Mouse (Mus musculus): Measurements from ENCODE around the gene Nckap1. TPM values are rescaled to one million over a fixed set of nuclear protein-coding genes. Genes with fewer than 3 reads are reported as not detected.
"Not testable (repeated sequence)": the region's sequence is repeated elsewhere in the genome, so short reads cannot be mapped to it uniquely, and the experiment has no call there.

Nckap1 gene
- polyA plus RNA-seq, 1 experiment = 2.8 TPM

- Histone ChIP-seq H3K27ac (ENCODE audit: insufficient read depth, low read depth, low read length) (no peak overlapping the region), H3K4me3 (ENCODE audit: insufficient read depth, low read length) (no peak overlapping the region), H3K4me1 (ENCODE audit: control insufficient read depth, insufficient read depth, low read length) (no peaks in the 10 kb centered on the region)
- TF ChIP-seq CTCF (IDR thresholded peaks at IDR 0.05; ENCODE audit: low read depth, low read length) = no peak
- no peak for TF ChIP-seq POLR2A (IDR thresholded peaks at IDR 0.05; ENCODE audit: borderline replicate concordance, low read depth, low read length)
These were observed 75.0 kb downstream of the Nckap1 start for GRCm38 (mm10) chr2:80506051-80506802.

- Histone ChIP-seq H3K27ac (ENCODE audit: insufficient read depth, low read depth, low read length) (no peak overlapping the region), H3K4me1 (ENCODE audit: control insufficient read depth, insufficient read depth, low read length) (no peaks in the 10 kb centered on the region), H3K4me3 (ENCODE audit: insufficient read depth, low read length) (no peak overlapping the region)
- TF ChIP-seq POLR2A (IDR thresholded peaks at IDR 0.05; ENCODE audit: borderline replicate concordance, low read depth, low read length) = no peak
- no peak for TF ChIP-seq CTCF (IDR thresholded peaks at IDR 0.05; ENCODE audit: low read depth, low read length)
These were observed 79.0 kb downstream of the Nckap1 start for GRCm38 (mm10) chr2:80502132-80502531.

- not testable (repeated sequence) for H3K4me1 ChIP-seq (ENCODE audit: control insufficient read depth, insufficient read depth, low read length); H3K27ac ChIP-seq (ENCODE audit: insufficient read depth, low read depth, low read length); H3K4me3 ChIP-seq (ENCODE audit: insufficient read depth, low read length)
These were observed 85.9 kb downstream of the Nckap1 start for GRCm38 (mm10) chr2:80495304-80495703.

GRCm38 (mm10) chr2:80486851-80487250, 94.3 kb downstream of the Nckap1 start:
- no peaks in the 10 kb centered on the region for H3K4me1 ChIP-seq (ENCODE audit: control insufficient read depth, insufficient read depth, low read length)
- TF ChIP-seq CTCF (IDR thresholded peaks at IDR 0.05; ENCODE audit: low read depth, low read length) (no peak), POLR2A (IDR thresholded peaks at IDR 0.05; ENCODE audit: borderline replicate concordance, low read depth, low read length) (no peak)
- no peak overlapping the region for H3K4me3 ChIP-seq (ENCODE audit: insufficient read depth, low read length)
- H3K27ac ChIP-seq (ENCODE audit: insufficient read depth, low read depth, low read length) = no peak overlapping the region

- TF ChIP-seq POLR2A (IDR thresholded peaks at IDR 0.05; ENCODE audit: borderline replicate concordance, low read depth, low read length) = no peak
- TF ChIP-seq CTCF (IDR thresholded peaks at IDR 0.05; ENCODE audit: low read depth, low read length) = no peak
- Histone ChIP-seq H3K27ac (ENCODE audit: insufficient read depth, low read depth, low read length) (no peak overlapping the region), H3K4me3 (ENCODE audit: insufficient read depth, low read length) (no peak overlapping the region), H3K4me1 (ENCODE audit: control insufficient read depth, insufficient read depth, low read length) (no peaks in the 10 kb centered on the region)
These were observed 96.2 kb downstream of the Nckap1 start for GRCm38 (mm10) chr2:80484951-80485350.

GRCm38 (mm10) chr2:80475831-80476230, 105.3 kb downstream of the Nckap1 start:
- H3K27ac ChIP-seq (ENCODE audit: insufficient read depth, low read depth, low read length) = no peak overlapping the region
- H3K4me3 ChIP-seq (ENCODE audit: insufficient read depth, low read length) = no peak overlapping the region
- TF ChIP-seq POLR2A (IDR thresholded peaks at IDR 0.05; ENCODE audit: borderline replicate concordance, low read depth, low read length) = no peak
- TF ChIP-seq CTCF (IDR thresholded peaks at IDR 0.05; ENCODE audit: low read depth, low read length) = no peak
- no peaks in the 10 kb centered on the region for H3K4me1 ChIP-seq (ENCODE audit: control insufficient read depth, insufficient read depth, low read length)

GRCm38 (mm10) chr2:80474247-80474796, 106.9 kb downstream of the Nckap1 start:
- H3K27ac ChIP-seq (ENCODE audit: insufficient read depth, low read depth, low read length) = no peak overlapping the region
- TF ChIP-seq POLR2A (IDR thresholded peaks at IDR 0.05; ENCODE audit: borderline replicate concordance, low read depth, low read length) (no peak), CTCF (IDR thresholded peaks at IDR 0.05; ENCODE audit: low read depth, low read length) (no peak)
- no peaks in the 10 kb centered on the region for H3K4me1 ChIP-seq (ENCODE audit: control insufficient read depth, insufficient read depth, low read length)
- no peak overlapping the region for H3K4me3 ChIP-seq (ENCODE audit: insufficient read depth, low read length)

GRCm38 (mm10) chr2:80465991-80466821, 115.0 kb downstream of the Nckap1 start:
- no peak overlapping the region for H3K4me3 ChIP-seq (ENCODE audit: insufficient read depth, low read length)
- no peaks in the 10 kb centered on the region for H3K4me1 ChIP-seq (ENCODE audit: control insufficient read depth, insufficient read depth, low read length)
- no peak for TF ChIP-seq CTCF (IDR thresholded peaks at IDR 0.05; ENCODE audit: low read depth, low read length)
- TF ChIP-seq POLR2A (IDR thresholded peaks at IDR 0.05; ENCODE audit: borderline replicate concordance, low read depth, low read length) = no peak
- H3K27ac ChIP-seq (ENCODE audit: insufficient read depth, low read depth, low read length) = no peak overlapping the region

GRCm38 (mm10) chr2:80461827-80462226, 119.4 kb downstream of the Nckap1 start:
- no peak overlapping the region for H3K4me3 ChIP-seq (ENCODE audit: insufficient read depth, low read length)
- H3K4me1 ChIP-seq (ENCODE audit: control insufficient read depth, insufficient read depth, low read length) = no peaks in the 10 kb centered on the region
- H3K27ac ChIP-seq (ENCODE audit: insufficient read depth, low read depth, low read length) = no peak overlapping the region
- TF ChIP-seq CTCF (IDR thresholded peaks at IDR 0.05; ENCODE audit: low read depth, low read length) = no peak
- TF ChIP-seq POLR2A (IDR thresholded peaks at IDR 0.05; ENCODE audit: borderline replicate concordance, low read depth, low read length) = no peak

Other genes with a start within 250 kb of the Nckap1 start
- gene Frzb, start 133.8 kb downstream of the Nckap1 start, polyA plus RNA-seq (2012; ENCODE audit: insufficient read depth, insufficient read length, missing spikeins) = not detected in 2 replicates
- 6.2 and 6.8 TPM in 2 replicates for gene Dusp19, start 35.7 kb upstream of the Nckap1 start, polyA plus RNA-seq (2012; ENCODE audit: insufficient read depth, insufficient read length, missing spikeins)
- 10.8 and 12.9 TPM in 2 replicates for gene Nup35, start 35.9 kb upstream of the Nckap1 start, polyA plus RNA-seq (2012; ENCODE audit: insufficient read depth, insufficient read length, missing spikeins)

All from bone marrow macrophage, adult 2 months (primary cell).